Mouse (Mus musculus): Measurements from ENCODE around the gene Ppy.
A peak's percentile ranks its signal among the peaks of the same experiment; 100 is the strongest.

The Ppy gene

DNA sequence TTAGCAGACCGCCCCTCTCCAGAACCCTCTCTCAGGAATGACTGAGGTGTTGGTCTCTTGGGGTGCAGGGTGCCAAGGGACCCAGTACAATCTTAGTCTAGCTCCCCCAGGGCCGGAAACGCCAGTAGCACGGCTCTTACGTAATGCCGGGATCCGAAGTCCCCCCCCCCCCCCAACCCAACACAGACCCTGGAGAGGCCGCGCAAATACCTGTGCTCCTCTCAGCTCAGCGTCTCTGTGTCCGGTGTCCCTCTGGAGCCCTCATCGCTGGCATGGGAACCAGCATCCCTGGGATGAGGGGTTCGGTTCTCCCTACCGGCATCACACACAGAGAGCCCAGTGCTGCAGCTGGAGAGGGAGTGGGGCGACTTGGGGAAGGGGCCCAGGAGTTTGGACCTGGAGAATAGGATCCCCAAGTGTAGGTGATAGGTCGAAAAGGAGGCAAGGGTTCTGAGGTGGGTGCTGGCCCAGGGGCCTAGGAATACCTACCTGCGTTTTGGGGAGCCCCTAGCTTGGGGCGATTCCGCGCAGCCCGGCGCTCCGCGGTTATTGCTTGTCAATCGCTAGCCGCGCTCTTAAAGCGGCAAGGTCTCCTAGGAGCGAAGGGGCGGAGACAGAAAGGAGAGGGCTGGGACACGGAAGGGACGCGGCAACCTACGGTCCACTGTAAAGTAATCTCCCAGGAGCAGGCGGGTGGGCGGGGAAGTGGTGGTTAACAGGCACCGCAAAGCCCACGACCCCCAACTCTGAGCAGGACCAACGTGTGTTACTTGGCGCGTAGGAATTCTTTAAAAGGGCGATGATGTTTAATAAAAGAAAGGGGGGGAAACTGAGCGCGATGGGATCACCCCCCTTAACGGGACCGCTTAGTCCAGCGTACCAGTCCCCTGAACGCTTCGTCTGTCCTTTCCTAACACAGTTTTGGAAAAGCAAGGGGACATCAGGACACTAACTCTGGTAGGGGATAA lies 12.9 kb downstream of the Ppy start, which contains the start of gene Mpp2:
Mpp2 (minus strand) TSS at position 585 of the 968 bp plus-strand sequence.
- peak; percentile 86 for DNase-seq

GRCm38 (mm10) chr11:102087081-102087751 lies 13.9 kb downstream of the Ppy start:
- peak; percentile 87 for DNase-seq

GRCm38 (mm10) chr11:102086331-102086730 lies 14.8 kb downstream of the Ppy start:
- peak; percentile 84 for DNase-seq

- DNase-seq, result no peak
These were observed 17.0 kb downstream of the Ppy start for GRCm38 (mm10) chr11:102084159-102084558.

DNA sequence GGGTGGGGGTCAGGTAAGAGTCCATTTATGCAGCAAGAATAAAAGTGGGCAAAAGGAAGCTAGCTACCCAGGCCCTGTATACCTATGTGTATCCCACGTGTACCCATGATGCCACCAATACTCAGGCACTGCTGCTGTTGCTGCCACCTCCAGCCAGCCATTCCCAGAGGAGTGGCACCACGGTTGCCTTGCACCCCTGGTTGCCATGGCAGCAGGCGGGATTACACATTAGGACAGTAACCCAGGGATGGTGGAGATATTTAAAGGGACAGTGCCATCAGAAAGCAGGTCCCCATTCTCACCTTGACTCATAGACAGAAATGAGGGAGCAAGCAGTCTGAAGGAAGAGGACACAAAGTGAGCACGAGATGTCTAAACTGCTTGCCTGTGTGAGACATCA lies 17.9 kb downstream of the Ppy start:
- no peak for DNase-seq

DNA sequence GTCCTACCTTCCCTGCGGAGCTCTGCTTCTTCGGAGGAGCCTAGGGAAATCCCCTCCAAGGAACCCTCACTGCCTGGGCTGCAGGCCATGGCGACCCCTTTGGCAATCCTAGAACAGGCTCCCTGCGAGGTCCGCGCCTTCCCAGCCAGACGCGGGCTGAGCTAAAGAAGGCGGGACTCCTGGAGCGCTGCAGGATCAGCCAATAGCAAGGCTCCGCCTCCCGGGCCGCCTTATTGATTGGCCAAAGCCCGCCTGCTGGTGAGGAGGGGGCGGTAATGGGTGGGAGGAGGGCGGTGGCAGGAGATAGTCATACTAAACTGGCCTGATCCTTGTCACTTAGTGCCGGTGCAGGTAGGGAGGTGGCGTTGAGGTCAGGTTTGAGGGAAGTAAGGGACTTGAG lies 18.8 kb downstream of the Ppy start:
- DNase-seq, result peak; percentile 82

DNA sequence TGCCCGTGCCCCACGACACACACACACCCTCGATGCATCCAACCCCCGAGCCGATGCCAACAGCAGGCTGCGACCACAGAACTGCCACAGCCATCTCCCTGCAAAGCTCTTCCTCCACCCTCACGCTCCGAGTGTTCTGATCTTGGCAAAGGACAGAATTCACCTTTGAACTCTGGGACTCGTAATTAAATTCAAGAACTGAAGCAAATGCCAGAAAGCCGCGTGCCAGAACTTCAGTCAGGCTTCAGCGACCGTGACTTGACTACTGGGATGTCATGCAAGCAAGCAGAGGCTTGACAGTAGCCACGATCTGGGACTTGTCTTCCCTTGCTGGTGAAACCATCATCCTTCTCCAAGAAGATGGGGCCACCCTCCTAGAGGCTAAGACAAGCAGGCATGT lies 27.4 kb downstream of the Ppy start:
- no peak for DNase-seq

DNA sequence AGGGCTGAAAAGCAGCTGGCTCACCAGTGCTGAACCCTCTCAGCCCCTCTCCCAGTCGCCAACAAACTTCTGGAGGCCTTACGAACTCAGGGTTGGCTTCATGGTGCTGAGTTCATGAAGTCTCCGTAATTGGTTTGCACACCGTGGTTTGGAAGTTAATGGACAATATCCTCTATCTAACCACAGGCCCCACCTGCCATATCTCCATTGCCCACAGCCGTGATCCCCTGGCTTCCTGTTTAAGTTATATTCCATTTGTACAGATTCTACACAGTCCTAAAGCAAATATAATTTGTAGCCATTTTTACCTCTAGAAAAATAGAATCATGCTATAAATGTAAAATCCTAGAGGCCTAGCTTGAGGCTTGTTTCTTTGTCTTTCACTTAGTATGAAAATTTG lies 28.4 kb downstream of the Ppy start:
- DNase-seq, result no peak

DNA sequence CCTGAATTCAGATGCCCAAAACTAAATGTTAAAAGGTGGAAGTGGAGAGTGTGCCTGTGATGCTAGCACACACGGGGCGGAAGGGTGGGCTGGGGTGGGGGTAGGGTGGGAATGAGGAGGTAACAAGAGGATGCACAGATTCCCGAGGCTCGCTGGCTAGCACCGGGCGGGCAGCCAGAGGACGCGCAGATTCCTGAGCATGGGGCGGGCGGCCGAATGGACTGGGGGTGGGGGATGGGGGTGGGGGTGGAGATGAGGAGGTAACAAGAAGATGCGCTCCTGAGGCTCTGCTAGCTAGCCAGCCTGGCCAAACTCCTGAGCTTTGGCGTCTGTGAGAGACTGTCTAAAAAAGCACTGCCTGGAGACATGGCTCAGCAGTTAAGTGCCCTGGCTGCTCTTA lies 30.7 kb downstream of the Ppy start:
- no peak for DNase-seq

DNA sequence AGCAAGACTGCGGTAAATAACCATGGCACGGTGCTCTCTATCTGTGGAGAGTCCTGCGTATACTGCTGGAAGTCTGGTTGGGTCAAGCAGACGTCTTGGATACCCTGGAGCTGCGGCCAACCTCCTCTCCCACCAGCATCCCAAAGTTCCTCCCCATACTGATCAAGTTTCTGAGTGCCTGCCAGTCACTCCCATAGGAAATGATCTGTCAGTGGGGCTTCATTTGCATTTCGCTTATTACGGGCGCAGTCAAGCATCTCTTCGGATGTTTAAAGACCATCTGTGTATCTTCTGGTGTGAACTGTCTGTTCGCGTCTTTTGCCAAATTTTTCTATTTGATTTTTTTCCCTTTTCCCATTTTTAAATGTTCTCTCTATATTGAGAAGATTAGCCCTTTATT lies 31.5 kb downstream of the Ppy start:
- DNase-seq, result no peak

DNA sequence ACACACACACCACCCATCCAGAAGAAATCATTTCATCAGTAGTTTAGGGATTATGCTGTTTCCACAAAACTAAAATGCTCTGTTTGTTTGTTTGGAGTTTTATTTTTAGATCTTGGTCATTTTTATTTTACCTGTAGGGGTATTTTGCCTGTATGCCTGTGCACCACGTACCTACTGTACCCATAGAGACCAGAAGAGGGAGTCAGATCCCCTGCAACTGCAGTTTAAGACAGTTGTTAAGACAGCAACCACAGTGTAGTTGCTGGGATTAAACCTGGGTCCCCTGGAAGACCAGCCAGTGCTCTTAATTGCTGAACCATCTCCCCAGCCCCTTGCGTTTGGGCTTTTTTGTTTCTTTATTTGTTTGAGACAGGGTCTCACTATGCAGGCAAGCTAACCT lies 32.1 kb downstream of the Ppy start:
- no peak for DNase-seq

GRCm38 (mm10) chr11:102063076-102063475 lies 38.0 kb downstream of the Ppy start:
- DNase-seq, result no peak

GRCm38 (mm10) chr11:102061941-102062473 lies 39.1 kb downstream of the Ppy start:
- no peak for DNase-seq

GRCm38 (mm10) chr11:102061236-102061940 lies 39.7 kb downstream of the Ppy start:
- peak; percentile 79 for DNase-seq

- peak; percentile 39 for DNase-seq
These were observed 47.3 kb downstream of the Ppy start for GRCm38 (mm10) chr11:102053847-102054246.

GRCm38 (mm10) chr11:102053183-102053582 lies 47.9 kb downstream of the Ppy start:
- no peak for DNase-seq

DNA sequence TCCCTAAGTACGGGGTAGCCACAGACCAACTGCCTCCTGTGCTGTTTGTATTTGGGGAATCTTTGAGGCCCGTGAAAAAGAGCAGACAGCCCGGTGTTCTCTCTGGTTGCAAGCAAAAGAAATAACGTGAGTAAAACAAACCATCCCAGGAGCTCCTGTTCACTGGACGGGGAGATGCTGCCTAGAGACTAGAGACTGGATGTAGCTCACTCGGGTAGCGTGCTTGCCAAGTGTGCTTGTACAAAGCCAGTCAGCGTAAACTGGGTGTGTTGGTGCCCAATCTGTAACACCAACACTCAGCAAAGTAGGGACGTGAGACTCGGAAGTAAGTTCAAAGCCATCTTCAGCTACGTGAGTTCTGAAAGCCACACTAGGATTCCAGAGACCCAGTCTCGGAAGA lies 48.4 kb downstream of the Ppy start:
- DNase-seq, result no peak

GRCm38 (mm10) chr11:102051954-102052353 lies 49.2 kb downstream of the Ppy start:
- no peak for DNase-seq

DNA sequence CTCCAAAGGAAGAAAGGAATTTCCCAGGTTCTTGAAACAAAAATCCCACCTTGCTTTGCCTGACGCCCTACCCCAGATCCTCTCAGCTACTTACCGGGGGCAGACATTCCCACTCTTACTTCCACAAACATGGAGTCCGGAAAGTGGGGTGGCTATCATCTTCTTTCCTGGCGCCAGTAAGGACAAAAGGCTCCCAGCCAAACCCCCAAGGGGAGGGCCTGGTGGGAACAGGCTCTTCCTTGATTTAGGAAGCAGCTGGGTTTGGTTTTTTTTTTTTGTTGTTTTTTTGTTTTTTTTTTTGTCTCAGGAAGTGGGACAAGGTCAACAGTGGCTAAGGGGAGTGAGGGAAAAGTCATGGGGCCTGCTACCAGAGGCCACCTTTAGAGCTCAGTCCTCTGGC lies 49.6 kb downstream of the Ppy start:
- no peak for DNase-seq
